Mouse (Mus musculus) CH12.LX (cell line): ENCODE data around the gene Cfdp1. TPM values are rescaled to one million over a fixed set of nuclear protein-coding genes. Genes with fewer than 3 reads are reported as not detected.

Source experiments
- DNase-seq: peaks from one replicate; pipeline ENCODE4 v3.0.0-alpha.2; 2013; ENCODE audit errors: extremely low read depth
- H3K27ac ChIP-seq: 2 replicates; pipeline ENCODE4 v1.5.1; 2012; ENCODE audit warnings: low read depth, mild to moderate bottlenecking, control low read depth, moderate library complexity; ENCODE audit not compliant: insufficient read depth
- H3K27me3 ChIP-seq: replicated peaks from 2 replicates; pipeline ENCODE3; 2012; ENCODE audit warnings: inconsistent platforms
- H3K36me3 ChIP-seq, 2 experiments: replicated peaks in 1 of 2; 2 replicates each; pipeline versions ENCODE3 to v1.6.1; 2012; ENCODE audit warnings: inconsistent platforms in 1 of 2, low read length in 1 of 2, mild to moderate bottlenecking in 1 of 2, mixed read lengths in 1 of 2, moderate library complexity in 1 of 2; ENCODE audit not compliant: control insufficient read depth in 1 of 2, insufficient read depth in 1 of 2
- H3K4me1 ChIP-seq, 2 experiments: 2 replicates each; pipeline ENCODE4 v1.6.1; 2012; ENCODE audit warnings: inconsistent platforms in 1 of 2, moderate library complexity in 1 of 2; ENCODE audit not compliant: insufficient read depth in 2 of 2, control insufficient read depth in 1 of 2
- H3K4me2 ChIP-seq: 2 replicates; pipeline ENCODE4 v1.6.1; 2012; ENCODE audit warnings: low read depth, mild to moderate bottlenecking, control low read depth; ENCODE audit not compliant: poor library complexity, insufficient read depth, severe bottlenecking
- H3K4me3 ChIP-seq, 3 experiments: fragments of 150-350 bp in 1 of 3; sonication (generic) in 1 of 3; replicated peaks in 1 of 3; 2 replicates each; pipeline versions ENCODE3 to v1.5.1; 2011 to 2012; ENCODE audit warnings: low read depth in 2 of 3, low read length in 2 of 3, mild to moderate bottlenecking in 2 of 3, moderate library complexity in 2 of 3, control low read depth in 1 of 3, improper control_type of control experiment in 1 of 3, inconsistent platforms in 1 of 3, mixed read lengths in 1 of 3; ENCODE audit not compliant: poor library complexity in 1 of 3
- H3K79me2 ChIP-seq: replicated peaks from 2 replicates; pipeline ENCODE4 v1.6.1; 2012; ENCODE audit warnings: mild to moderate bottlenecking, moderate library complexity; ENCODE audit not compliant: control insufficient read depth, poor library complexity, insufficient read depth, severe bottlenecking; ENCODE audit errors: extremely low read depth
- H3K9ac ChIP-seq: 2 replicates; pipeline ENCODE4 v1.6.1; 2012; ENCODE audit warnings: low read depth, mild to moderate bottlenecking, control low read depth, moderate library complexity; ENCODE audit not compliant: insufficient read depth
- H3K9me3 ChIP-seq: replicated peaks from 2 replicates; pipeline ENCODE3; 2012; ENCODE audit warnings: low read length, inconsistent platforms, mixed read lengths
- BHLHE40 ChIP-seq: IDR thresholded peaks from 2 replicates; pipeline ENCODE4 v1.6.1; 2011; ENCODE audit warnings: mild to moderate bottlenecking, low read depth, low read length, improper control_type of control experiment
- CHD1 ChIP-seq: IDR thresholded peaks from 2 replicates; pipeline ENCODE4 v1.6.1; 2012; ENCODE audit warnings: low read depth, low read length, improper control_type of control experiment, inconsistent platforms
- CHD2 ChIP-seq: IDR thresholded peaks from 2 replicates; pipeline ENCODE4 v1.6.1; 2011; ENCODE audit warnings: low read length, improper control_type of control experiment
- CTCF ChIP-seq, 2 experiments: IDR thresholded peaks in 1 of 2; conservative IDR thresholded peaks in 1 of 2; 2 replicates each; pipeline ENCODE4 v1.5.1; 2011 to 2012; ENCODE audit warnings: low read depth in 2 of 2, low read length in 2 of 2, improper control_type of control experiment in 1 of 2, inconsistent platforms in 1 of 2, mild to moderate bottlenecking in 1 of 2, moderate library complexity in 1 of 2
- ELF1 ChIP-seq: IDR thresholded peaks from 2 replicates; pipeline ENCODE4 v1.6.1; 2014; ENCODE audit warnings: low read depth, mild to moderate bottlenecking, inconsistent platforms, low read length, improper control_type of control experiment
- EP300 ChIP-seq: IDR thresholded peaks from 2 replicates; pipeline ENCODE4 v1.6.1; 2011; ENCODE audit warnings: low read length, improper control_type of control experiment
- ETS1 ChIP-seq: conservative IDR thresholded peaks from 2 replicates; pipeline ENCODE4 v1.6.1; 2012; ENCODE audit warnings: low read depth, mild to moderate bottlenecking, inconsistent platforms, low read length, improper control_type of control experiment, moderate library complexity
- GABPA ChIP-seq: IDR thresholded peaks from 2 replicates; pipeline ENCODE4 v1.6.1; 2012; ENCODE audit warnings: low read depth, low read length, improper control_type of control experiment, inconsistent platforms; ENCODE audit not compliant: insufficient replicate concordance
- HCFC1 ChIP-seq: IDR thresholded peaks from 2 replicates; pipeline ENCODE4 v1.6.1; 2012; ENCODE audit warnings: low read depth, mild to moderate bottlenecking, inconsistent platforms, low read length, improper control_type of control experiment
- JUND ChIP-seq: conservative IDR thresholded peaks from 2 replicates; pipeline ENCODE4 v1.6.1; 2011; ENCODE audit warnings: low read depth, low read length, improper control_type of control experiment
- KAT2A ChIP-seq: IDR thresholded peaks from 2 replicates; pipeline ENCODE4 v1.6.1; 2012; ENCODE audit warnings: low read length, improper control_type of control experiment, inconsistent platforms; ENCODE audit not compliant: insufficient replicate concordance
- MAX ChIP-seq: IDR thresholded peaks from 2 replicates; pipeline ENCODE4 v1.6.1; 2011; ENCODE audit warnings: low read length, improper control_type of control experiment
- MAZ ChIP-seq: IDR thresholded peaks from 2 replicates; pipeline ENCODE4 v1.6.1; 2012; ENCODE audit warnings: low read depth, mild to moderate bottlenecking, inconsistent platforms, low read length, improper control_type of control experiment, moderate library complexity
- MEF2A ChIP-seq: IDR thresholded peaks from 2 replicates; pipeline ENCODE4 v1.6.1; 2014; ENCODE audit warnings: low read depth, mild to moderate bottlenecking, inconsistent platforms, low read length, improper control_type of control experiment, borderline replicate concordance
- MXI1 ChIP-seq: IDR thresholded peaks from 2 replicates; pipeline ENCODE4 v1.6.1; 2011; ENCODE audit warnings: mild to moderate bottlenecking, low read depth, low read length, improper control_type of control experiment
- MYC ChIP-seq: IDR thresholded peaks from 2 replicates; pipeline ENCODE4 v1.6.1; 2011; ENCODE audit warnings: low read depth, mild to moderate bottlenecking, improper control_type of control experiment, low read length
- NELFE ChIP-seq: IDR thresholded peaks from 2 replicates; pipeline ENCODE4 v1.6.1; 2011; ENCODE audit warnings: low read depth, low read length, improper control_type of control experiment
- NRF1 ChIP-seq: IDR thresholded peaks from 2 replicates; pipeline ENCODE4 v1.6.1; 2014; ENCODE audit warnings: low read depth, mild to moderate bottlenecking, inconsistent platforms, low read length, improper control_type of control experiment, moderate library complexity
- PAX5 ChIP-seq: IDR thresholded peaks from 2 replicates; pipeline ENCODE4 v1.6.1; 2012; ENCODE audit warnings: low read length, inconsistent platforms, mixed read lengths
- POLR2A ChIP-seq: IDR thresholded peaks from 2 replicates; pipeline ENCODE4 v1.6.1; 2011; ENCODE audit warnings: low read depth, mild to moderate bottlenecking, improper control_type of control experiment, low read length
- POLR2AphosphoS2 ChIP-seq: IDR thresholded peaks from 2 replicates; pipeline ENCODE4 v1.6.1; 2011; ENCODE audit warnings: low read depth, low read length, improper control_type of control experiment
- RCOR1 ChIP-seq: conservative IDR thresholded peaks from 2 replicates; pipeline ENCODE4 v1.6.1; 2012; ENCODE audit warnings: low read depth, mild to moderate bottlenecking, inconsistent platforms, low read length, improper control_type of control experiment
- TBP ChIP-seq: conservative IDR thresholded peaks from 2 replicates; pipeline ENCODE4 v1.6.1; 2011; ENCODE audit warnings: low read depth, low read length, improper control_type of control experiment
- TCF12 ChIP-seq: IDR thresholded peaks from 2 replicates; pipeline ENCODE4 v1.6.1; 2014; ENCODE audit warnings: low read depth, mild to moderate bottlenecking, inconsistent platforms, low read length, improper control_type of control experiment
- UBTF ChIP-seq: IDR thresholded peaks from 2 replicates; pipeline ENCODE4 v1.6.1; 2012; ENCODE audit warnings: low read depth, mild to moderate bottlenecking, inconsistent platforms, low read length, improper control_type of control experiment, moderate library complexity
- USF1 ChIP-seq: IDR thresholded peaks from 2 replicates; pipeline ENCODE4 v1.6.1; 2014; ENCODE audit warnings: low read depth, mild to moderate bottlenecking, inconsistent platforms, low read length, improper control_type of control experiment
- ZC3H11A ChIP-seq: IDR thresholded peaks from 2 replicates; pipeline ENCODE4 v1.6.1; 2012; ENCODE audit warnings: low read depth, mild to moderate bottlenecking, inconsistent platforms, low read length, improper control_type of control experiment
- ZMIZ1 ChIP-seq: IDR thresholded peaks from 2 replicates; pipeline ENCODE4 v1.6.1; 2012; ENCODE audit warnings: low read depth, mild to moderate bottlenecking, inconsistent platforms, low read length, improper control_type of control experiment
- dilution Hi-C: fragments of 300-500 bp; cut with MboI; formaldehyde crosslinking; loops from 2 replicates; pipeline ENCODE4 v1.14.3; 2020; ENCODE audit warnings: low sequenced_read_pairs; ENCODE audit not compliant: extremely low pct_unique_long_range_greater_than_20kb, extremely low pct_ligation_motif_present
- in situ Hi-C: fragments of 300-500 bp; cut with MboI; formaldehyde crosslinking; loops from 3 replicates; pipeline ENCODE4 v1.14.3; 2019; ENCODE audit warnings: low sequenced_read_pairs, low pct_ligation_motif_present, low pct_unique_long_range_greater_than_20kb, mixed read lengths
- polyA plus RNA-seq: library from polyadenylated mRNA; unstranded; fragments of >175 nt; gene quantifications from 2 replicates; pipeline ENCODE4 v1.2.1, GENCODE M21; 2012; ENCODE audit warnings: low read depth; ENCODE audit not compliant: insufficient read length
- total RNA-seq, 2 experiments: library from RNA; depleted of rRNA; stranded (reverse); fragments of 300-350 nt in 1 of 2; fragments of >200 nt in 1 of 2; gene quantifications; 2 replicates each; pipeline ENCODE4 v1.2.3; 2012 to 2014

Cfdp1 gene
- total and polyA plus RNA-seq, 3 experiments: 113 to 210 (median 169) TPM

DNA sequence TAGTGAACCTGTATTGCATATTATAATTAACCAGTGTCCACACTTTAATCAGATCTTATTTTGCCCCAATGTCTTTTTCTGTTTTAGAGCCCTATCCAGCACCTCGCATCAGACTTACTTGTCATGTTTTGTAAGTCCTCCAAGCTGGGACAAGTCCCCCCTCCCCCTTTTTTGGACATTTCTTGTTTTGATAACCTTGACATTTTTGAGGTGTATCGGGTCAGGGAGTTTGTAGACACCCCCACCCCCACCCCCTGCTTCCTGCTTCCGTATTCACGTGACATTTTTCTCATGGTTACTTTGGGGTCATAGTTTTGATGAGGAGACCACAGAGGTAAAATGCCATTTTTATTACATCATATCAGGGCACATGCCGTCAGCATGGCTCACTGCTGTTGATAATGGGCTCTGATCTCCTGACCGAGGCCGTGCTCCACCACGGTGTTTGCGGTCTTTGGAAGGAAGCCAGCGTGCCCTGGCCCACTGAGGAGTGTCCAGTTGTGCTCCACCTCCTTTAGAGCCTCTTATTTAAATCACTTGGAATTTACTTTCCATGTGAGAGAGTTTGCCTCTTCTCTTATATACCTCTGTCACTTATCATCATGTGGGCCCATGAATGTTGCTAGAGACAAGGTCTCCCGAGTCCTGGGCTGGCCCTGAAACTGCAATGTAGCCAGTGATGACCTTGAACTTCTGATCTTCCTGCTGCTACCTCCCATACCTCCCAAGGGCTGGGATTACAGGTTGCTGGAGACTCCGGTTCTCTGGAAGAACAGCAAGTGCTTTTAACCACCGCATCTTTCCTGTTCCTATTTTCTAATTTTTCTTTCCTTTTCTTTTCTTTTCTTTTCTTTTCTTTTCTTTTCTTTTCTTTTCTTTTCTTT, 107.3 kb downstream of the Cfdp1 start:
- dilution Hi-C loops: no loop called here
- peaks cover 32% of the 10 kb centered on the region for H3K27me3 ChIP-seq
- no peaks in the 10 kb centered on the region for H3K36me3 ChIP-seq
- DNase-seq: no peak
- in situ Hi-C loops: no loop called here
- TF ChIP-seq POLR2A: no peak
- no peak for TF ChIP-seq GABPA
- no peak for TF ChIP-seq PAX5
- TF ChIP-seq KAT2A: no peak
- TF ChIP-seq EP300: no peak
- TF ChIP-seq MAX: no peak
- no peak for TF ChIP-seq BHLHE40
- TF ChIP-seq HCFC1: no peak
- TF ChIP-seq MXI1: no peak
- TF ChIP-seq JUND: no peak
- no peak for TF ChIP-seq MYC
- no peak for TF ChIP-seq ETS1
- no peak for TF ChIP-seq CTCF (conservative IDR thresholded peaks at IDR 0.05 in 1 of 2, IDR thresholded peaks at IDR 0.05 in 1 of 2; ENCODE audit: low read depth in 2 of 2, low read length in 2 of 2)
- no peak for TF ChIP-seq ZMIZ1
- TF ChIP-seq MEF2A: no peak
- no peak for TF ChIP-seq POLR2AphosphoS2
- no peak for TF ChIP-seq UBTF
- TF ChIP-seq, all 38 proteins: peak for 0
- Histone ChIP-seq H3K79me2 (no peaks in the 10 kb centered on the region), H3K9me3 (no peaks in the 10 kb centered on the region), H3K4me2 (no peak overlapping the region), H3K9ac (no peak overlapping the region), H3K4me1 (peaks cover 0 to 2% of the 10 kb centered on the region in 2 experiments; a peak in 1 of 4 replicates), H3K4me3 (no peak overlapping the region), H3K27ac (no peak overlapping the region)

GRCm38 (mm10) chr8:111745591-111746418, 108.3 kb downstream of the Cfdp1 start:
- Histone ChIP-seq H3K27me3 (peaks cover 42% of the 10 kb centered on the region), H3K9me3 (no peaks in the 10 kb centered on the region), H3K79me2 (no peaks in the 10 kb centered on the region), H3K27ac (no peak overlapping the region), H3K36me3 (no peaks in the 10 kb centered on the region), H3K4me3 (no peak overlapping the region), H3K4me2 (peak overlapping the region; percentile 9; the same call in 1 of the 2 replicates), H3K9ac (no peak overlapping the region), H3K4me1 (peaks cover 0 to 2% of the 10 kb centered on the region in 2 experiments; a peak in 1 of 4 replicates)
- in situ Hi-C loops: no loop called here
- TF ChIP-seq CHD2 (no peak), UBTF (no peak), CHD1 (no peak), PAX5 (no peak), TBP (no peak), USF1 (no peak), ETS1 (no peak), MAZ (no peak), ELF1 (no peak), MAX (no peak), NRF1 (no peak), NELFE (no peak), TCF12 (no peak), CTCF (conservative IDR thresholded peaks at IDR 0.05 in 1 of 2, IDR thresholded peaks at IDR 0.05 in 1 of 2; ENCODE audit: low read depth in 2 of 2, low read length in 2 of 2) (no peak), ZC3H11A (no peak), RCOR1 (no peak)
- no peak for DNase-seq
- dilution Hi-C loops: no loop called here
